Mouse (Mus musculus) liver, embryonic 11.5 days (tissue): ENCODE measurements around the gene Kcnj4. TPM values are rescaled to one million over a fixed set of nuclear protein-coding genes. Genes with fewer than 3 reads are reported as not detected.

Experiments used
- ATAC-seq: fragments of 200-750 bp; cut with Nextera tagmentation; replicated peaks from 2 replicates; pipeline ENCODE4 v1.8.0; 2017; ENCODE audit warnings: moderate number of reproducible peaks, mild to moderate bottlenecking, moderate TSS enrichment, moderate library complexity; ENCODE audit not compliant: low FRiP score
- DNase-seq: peaks from one replicate; pipeline ENCODE4 v3.0.0-alpha.2; 2017; ENCODE audit warnings: low spot score
- H3K27ac ChIP-seq: fragments of 300-500 bp; sonication (generic); 2 replicates; pipeline ENCODE4 v1.5.1; 2014; ENCODE audit warnings: mild to moderate bottlenecking, low read depth, low read length, control low read depth
- H3K27me3 ChIP-seq: fragments of 300-500 bp; sonication (generic); replicated peaks from 2 replicates; pipeline ENCODE4 v1.6.1; 2014; ENCODE audit warnings: low read length, mixed read lengths; ENCODE audit not compliant: control insufficient read depth, insufficient read depth
- H3K36me3 ChIP-seq: fragments of 300-500 bp; sonication (generic); 2 replicates; pipeline ENCODE4 v1.6.1; 2014; ENCODE audit warnings: mild to moderate bottlenecking, low read length, moderate library complexity, mixed read lengths; ENCODE audit not compliant: control insufficient read depth, insufficient read depth
- H3K4me1 ChIP-seq: fragments of 300-500 bp; sonication (generic); replicated peaks from 2 replicates; pipeline ENCODE4 v1.6.1; 2014; ENCODE audit warnings: low read length, mixed read lengths; ENCODE audit not compliant: control insufficient read depth, insufficient read depth
- H3K4me2 ChIP-seq: fragments of 300-500 bp; sonication (generic); 2 replicates; pipeline ENCODE4 v1.6.1; 2014; ENCODE audit warnings: mild to moderate bottlenecking, control low read depth, moderate library complexity
- H3K4me3 ChIP-seq: fragments of 300-500 bp; sonication (generic); 2 replicates; pipeline ENCODE4 v1.5.1; 2014; ENCODE audit warnings: low read depth, low read length, control low read depth
- H3K9ac ChIP-seq: fragments of 300-500 bp; sonication (generic); 2 replicates; pipeline ENCODE4 v1.6.1; 2014; ENCODE audit warnings: low read depth, low read length, control low read depth
- H3K9me3 ChIP-seq: fragments of 300-500 bp; sonication (generic); 2 replicates; pipeline ENCODE4 v1.6.1; 2016; ENCODE audit warnings: low read length, inconsistent platforms, mixed read lengths; ENCODE audit not compliant: control insufficient read depth
- WGBS: fragments of 180-500 bp; shearing (Covaris S2); extraction: QIAGEN DNeasy Blood & Tissue Kit; methylation state at CpG from one replicate; pipeline ENCODE4 v1.1.7; 2014; 5-methylcytosine and 5-hydroxymethylcytosine counted together
- polyA plus RNA-seq: library from polyadenylated mRNA; unstranded; fragments of >200 nt; fragmentation: Nextera tagmentation; extraction: Ambion mirVana; gene quantifications from 2 replicates; pipeline ENCODE4 v1.2.1, GENCODE M21; 2014

The Kcnj4 gene
- polyA plus RNA-seq, 1 experiment from 2014 or later = not detected

GRCm38 (mm10) chr15:79505616-79506283 lies 709 bp upstream of the Kcnj4 start:
- Histone ChIP-seq H3K9ac (peak overlapping the region; percentile 51), H3K9me3 (no peaks in the 10 kb centered on the region), H3K27ac (no peak overlapping the region), H3K4me3 (peak overlapping the region; percentile 57), H3K36me3 (no peaks in the 10 kb centered on the region), H3K27me3 (peaks cover 98% of the 10 kb centered on the region), H3K4me2 (peak overlapping the region; percentile 91), H3K4me1 (0 out of 2 replicates have a peak, but pooled peaks cover 2% of the 10 kb centered on the region)
- no peak for ATAC-seq
- DNase-seq = peak; percentile 68
- WGBS = under 1% methylated on average over 50 of the region's 71 CpGs

GRCm38 (mm10) chr15:79503438-79503837 lies 1.6 kb downstream of the Kcnj4 start:
- no peak overlapping the region for H3K4me3 ChIP-seq
- 0 out of 2 replicates have a peak, but pooled peaks cover 2% of the 10 kb centered on the region for H3K4me1 ChIP-seq
- H3K9ac ChIP-seq = no peak overlapping the region
- no peaks in the 10 kb centered on the region for H3K9me3 ChIP-seq
- no peak for ATAC-seq
- H3K36me3 ChIP-seq = no peaks in the 10 kb centered on the region
- no peak overlapping the region for H3K4me2 ChIP-seq
- peaks cover 92% of the 10 kb centered on the region for H3K27me3 ChIP-seq
- DNase-seq = no peak
- H3K27ac ChIP-seq = no peak overlapping the region
- 69% methylated on average over 5 of the region's 5 CpGs for WGBS

GRCm38 (mm10) chr15:79502891-79503341 lies 2.1 kb downstream of the Kcnj4 start:
- Histone ChIP-seq H3K27ac (no peak overlapping the region), H3K4me2 (no peak overlapping the region), H3K9me3 (no peaks in the 10 kb centered on the region), H3K36me3 (no peaks in the 10 kb centered on the region), H3K4me3 (no peak overlapping the region), H3K4me1 (0 out of 2 replicates have a peak, but pooled peaks cover 2% of the 10 kb centered on the region), H3K9ac (no peak overlapping the region), H3K27me3 (peaks cover 92% of the 10 kb centered on the region)
- 20% methylated on average over 18 of the region's 18 CpGs for WGBS
- DNase-seq (no peak), ATAC-seq (no peak)

GRCm38 (mm10) chr15:79500110-79500509 lies 4.9 kb downstream of the Kcnj4 start:
- no peaks in the 10 kb centered on the region for H3K9me3 ChIP-seq
- H3K4me1 ChIP-seq = no peaks in the 10 kb centered on the region
- H3K27me3 ChIP-seq = peaks cover 68% of the 10 kb centered on the region
- no peak overlapping the region for H3K27ac ChIP-seq
- 75% methylated on average over 17 of the region's 17 CpGs for WGBS
- no peak overlapping the region for H3K9ac ChIP-seq
- H3K4me2 ChIP-seq = no peak overlapping the region
- no peaks in the 10 kb centered on the region for H3K36me3 ChIP-seq
- no peak for ATAC-seq
- no peak for DNase-seq
- H3K4me3 ChIP-seq = no peak overlapping the region

GRCm38 (mm10) chr15:79493527-79493926 lies 11.5 kb downstream of the Kcnj4 start:
- no peak overlapping the region for H3K27ac ChIP-seq
- H3K36me3 ChIP-seq = no peaks in the 10 kb centered on the region
- DNase-seq (no peak), ATAC-seq (no peak)
- no peak overlapping the region for H3K4me2 ChIP-seq
- no peak overlapping the region for H3K9ac ChIP-seq
- no peak overlapping the region for H3K4me3 ChIP-seq
- H3K27me3 ChIP-seq = peaks cover 44% of the 10 kb centered on the region
- H3K4me1 ChIP-seq = no peaks in the 10 kb centered on the region
- H3K9me3 ChIP-seq = no peaks in the 10 kb centered on the region
- 50% methylated on average over 18 of the region's 18 CpGs for WGBS

GRCm38 (mm10) chr15:79489463-79489862 lies 15.6 kb downstream of the Kcnj4 start:
- WGBS = 67% methylated on average over 11 of the region's 11 CpGs
- peaks cover 31% of the 10 kb centered on the region for H3K27me3 ChIP-seq
- H3K27ac ChIP-seq = no peak overlapping the region
- DNase-seq = no peak
- no peaks in the 10 kb centered on the region for H3K4me1 ChIP-seq
- no peak overlapping the region for H3K9ac ChIP-seq
- H3K4me2 ChIP-seq = no peak overlapping the region
- H3K9me3 ChIP-seq = no peaks in the 10 kb centered on the region
- ATAC-seq = no peak
- H3K4me3 ChIP-seq = no peak overlapping the region
- H3K36me3 ChIP-seq = no peaks in the 10 kb centered on the region

GRCm38 (mm10) chr15:79481181-79481688 lies 23.8 kb downstream of the Kcnj4 start:
- WGBS = 18% methylated on average over 15 of the region's 15 CpGs
- Histone ChIP-seq H3K36me3 (no peaks in the 10 kb centered on the region), H3K27ac (no peak overlapping the region), H3K4me1 (no peaks in the 10 kb centered on the region), H3K4me2 (no peak overlapping the region), H3K9me3 (no peaks in the 10 kb centered on the region), H3K4me3 (no peak overlapping the region), H3K9ac (no peak overlapping the region), H3K27me3 (peaks cover 34% of the 10 kb centered on the region)
- ATAC-seq (no peak), DNase-seq (no peak)

GRCm38 (mm10) chr15:79477227-79477626 lies 27.8 kb downstream of the Kcnj4 start:
- peaks cover 29% of the 10 kb centered on the region for H3K27me3 ChIP-seq
- peaks cover 3% of the 10 kb centered on the region; the same call in 1 of the 2 replicates for H3K9me3 ChIP-seq
- no peak for ATAC-seq
- H3K27ac ChIP-seq = no peak overlapping the region
- H3K36me3 ChIP-seq = no peaks in the 10 kb centered on the region
- DNase-seq = no peak
- no peak overlapping the region for H3K9ac ChIP-seq
- 49% methylated on average over 6 of the region's 6 CpGs for WGBS
- H3K4me3 ChIP-seq = no peak overlapping the region
- no peaks in the 10 kb centered on the region for H3K4me1 ChIP-seq
- no peak overlapping the region for H3K4me2 ChIP-seq
